Mouse (Mus musculus): ENCODE data around the gene Cntnap1.

DNA sequence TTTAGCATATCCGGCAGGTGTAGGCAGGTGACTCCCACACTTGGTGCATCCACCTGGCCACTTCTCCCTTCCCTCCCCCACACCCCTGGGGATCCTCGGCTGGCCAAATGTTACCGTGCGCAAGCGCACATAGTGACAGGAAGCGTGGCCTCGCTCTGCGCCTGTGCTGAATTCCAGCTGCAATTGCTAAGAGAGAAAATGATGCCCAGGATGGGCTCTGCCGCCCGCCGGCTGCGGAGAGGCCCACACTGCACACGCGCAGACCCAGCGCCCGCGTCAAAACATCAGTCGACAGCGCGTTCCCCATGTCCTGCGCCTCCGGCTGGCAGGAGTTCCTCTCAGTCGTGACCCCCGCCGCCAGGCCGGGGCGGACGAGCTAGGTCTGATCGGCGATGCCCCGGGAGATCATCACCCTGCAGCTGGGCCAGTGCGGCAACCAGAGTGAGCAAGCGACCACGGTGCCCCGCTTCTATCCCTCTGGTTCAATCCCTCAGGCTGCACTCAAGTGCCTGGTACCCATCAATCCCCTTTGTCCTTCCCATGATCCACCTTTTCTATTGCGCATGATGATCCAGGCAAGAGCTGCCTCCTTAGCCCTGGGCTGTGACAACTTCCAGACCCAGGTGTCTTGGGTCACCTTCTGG, 14.5 kb upstream of the Cntnap1 start, which contains the start of gene Tubg2:
- TF ChIP-seq CTCF (IDR thresholded peaks at IDR 0.05; ENCODE audit: control insufficient read depth, insufficient read depth, low read length) (no peak), POLR2A (IDR thresholded peaks at IDR 0.05; ENCODE audit: borderline replicate concordance, control insufficient read depth, low read depth, low read length) (no peak; the same call in 1 of the 2 replicates)
